Mouse (Mus musculus): ENCODE results near the gene Snx22.

GRCm38 (mm10) chr9:66060986-66061385 lies 8.5 kb downstream of the Snx22 start:
- TF ChIP-seq CTCF (IDR thresholded peaks at IDR 0.05; ENCODE audit: insufficient read depth, low read depth, low read length) (no peak), POLR2A (IDR thresholded peaks at IDR 0.05; ENCODE audit: insufficient read depth, low read depth, low read length) (no peak)

All from olfactory bulb, adult 2 months (tissue).